Mouse (Mus musculus): ENCODE data around the gene Sec23a.
"Not testable (repeated sequence)": the region's sequence is repeated elsewhere in the genome, so short reads cannot be mapped to it uniquely, and the experiment has no call there.

Gene Sec23a

GRCm38 (mm10) chr12:59011844-59012709 is at the start of gene Sec23a:
Sec23a (minus strand) TSS chr12:59012017.
- peak; percentile 97 for DNase-seq

GRCm38 (mm10) chr12:59060993-59061595 is 49.3 kb upstream of the Sec23a start, which contains the start of gene Trappc6b:
Trappc6b (minus strand) TSS chr12:59061472.
- peak; percentile 80 for DNase-seq

- DNase-seq = no peak
Observed at GRCm38 (mm10) chr12:59060322-59060721, 48.5 kb upstream of the Sec23a start.

GRCm38 (mm10) chr12:59058242-59058641 is 46.4 kb upstream of the Sec23a start:
- not testable (repeated sequence) for DNase-seq

GRCm38 (mm10) chr12:59056222-59056621 is 44.4 kb upstream of the Sec23a start:
- no peak for DNase-seq

- no peak for DNase-seq
Observed at GRCm38 (mm10) chr12:59055196-59055850, 43.5 kb upstream of the Sec23a start.

- DNase-seq = no peak
Observed at GRCm38 (mm10) chr12:59053976-59054375, 42.2 kb upstream of the Sec23a start.

- DNase-seq = no peak
Observed at GRCm38 (mm10) chr12:59053166-59053565, 41.3 kb upstream of the Sec23a start.

- no peak for DNase-seq
Observed at GRCm38 (mm10) chr12:59052470-59052869, 40.7 kb upstream of the Sec23a start.

- DNase-seq = no peak
Observed at GRCm38 (mm10) chr12:59040851-59041250, 29.0 kb upstream of the Sec23a start.

GRCm38 (mm10) chr12:59039971-59040844 is 28.4 kb upstream of the Sec23a start:
- DNase-seq = no peak

- no peak for DNase-seq
Observed at GRCm38 (mm10) chr12:59039162-59039970, 27.5 kb upstream of the Sec23a start.

- DNase-seq = no peak
Observed at GRCm38 (mm10) chr12:59032101-59032500, 20.3 kb upstream of the Sec23a start.

GRCm38 (mm10) chr12:59021306-59021705 is 9.5 kb upstream of the Sec23a start:
- no peak for DNase-seq

GRCm38 (mm10) chr12:59019891-59020290 is 8.1 kb upstream of the Sec23a start:
- DNase-seq = no peak

GRCm38 (mm10) chr12:59017970-59018369 is 6.2 kb upstream of the Sec23a start:
- DNase-seq = no peak

GRCm38 (mm10) chr12:59013234-59013633 is 1.4 kb upstream of the Sec23a start, which contains the start of gene Gemin2:
Gemin2 (plus strand) TSS chr12:59013393.
- DNase-seq = peak; percentile 87

GRCm38 (mm10) chr12:59012710-59013091 is 884 bp upstream of the Sec23a start:
- no peak for DNase-seq

- DNase-seq = no peak
Observed at GRCm38 (mm10) chr12:59011275-59011843, 458 bp downstream of the Sec23a start.

GRCm38 (mm10) chr12:59010482-59010881 is 1.3 kb downstream of the Sec23a start:
- peak; percentile 13 for DNase-seq

- DNase-seq = no peak
Observed at GRCm38 (mm10) chr12:58985766-58986165, 26.1 kb downstream of the Sec23a start.
